Mouse (Mus musculus): ENCODE data around the gene Defb45.

The Defb45 gene

DNA sequence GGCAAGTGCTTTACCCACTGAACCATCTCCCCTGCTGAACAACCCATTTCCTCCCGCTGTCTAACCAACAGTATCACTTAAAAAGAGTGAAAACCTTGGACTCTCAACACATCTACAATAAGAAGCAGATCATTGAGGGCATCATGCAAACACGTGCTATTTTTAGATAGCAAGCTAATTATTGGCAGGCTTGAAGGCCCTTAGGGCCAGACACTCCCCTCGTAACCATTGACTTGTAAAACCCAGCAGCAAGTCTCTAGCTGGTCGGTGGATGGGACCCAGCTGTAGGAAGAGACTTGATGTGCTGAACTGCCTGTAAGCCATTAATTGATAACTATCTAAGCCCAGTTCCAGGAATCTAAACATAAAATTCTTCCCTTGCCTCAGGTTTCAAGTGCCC is 55.7 kb downstream of the Defb45 start:
- TF ChIP-seq POU5F1 (IDR thresholded peaks at IDR 0.05; ENCODE audit: borderline replicate concordance, low read length) (no peak), CTCF (conservative IDR thresholded peaks at IDR 0.05; ENCODE audit: low read length) (no peak), NANOG (IDR thresholded peaks at IDR 0.05; ENCODE audit: borderline replicate concordance, low read length) (no peak)
- Histone ChIP-seq H3K9me3 (ENCODE audit: low read length) (peaks cover 4% of the 10 kb centered on the region), H3K36me3 (ENCODE audit: insufficient read depth, low read length) (no peaks in the 10 kb centered on the region)

More for the DNA sequence above, 55.7 kb downstream of the Defb45 start:
- H3K27me3 ChIP-seq (ENCODE audit: insufficient read depth, low read length): no peaks in the 10 kb centered on the region
- peaks cover 18% of the 10 kb centered on the region for H3K4me1 ChIP-seq (replicated peaks; ENCODE audit: low read depth, low read length)
- no peak overlapping the region for H3K4me3 ChIP-seq (replicated peaks; ENCODE audit: low read length)
